Mouse (Mus musculus) right cerebral cortex, postnatal 14 days (tissue): ENCODE data around the gene Dis3l.

Source experiments
- DNase-seq: peaks from one replicate; pipeline ENCODE4 v3.0.0; 2022

Dis3l gene

DNA sequence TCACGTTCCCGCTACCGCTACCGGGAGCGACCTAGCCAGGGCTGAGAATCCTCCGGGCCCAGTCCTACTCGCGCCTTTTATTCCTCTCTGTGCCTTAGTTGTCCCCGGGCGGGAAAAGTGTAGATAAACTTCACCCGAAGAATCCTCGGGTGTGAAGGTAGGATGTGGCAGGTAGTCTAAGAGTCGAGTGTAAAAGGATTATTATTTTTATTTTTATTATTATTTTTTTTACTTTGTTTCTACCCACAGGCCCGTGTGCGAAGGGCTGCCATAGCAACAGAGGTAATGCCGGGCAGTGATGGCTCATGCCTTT lies at the start of gene Dis3l:
TSS of gene Dis3l (minus strand) at position 35 of the 313 bp plus-strand sequence.
- DNase-seq: no peak

DNA sequence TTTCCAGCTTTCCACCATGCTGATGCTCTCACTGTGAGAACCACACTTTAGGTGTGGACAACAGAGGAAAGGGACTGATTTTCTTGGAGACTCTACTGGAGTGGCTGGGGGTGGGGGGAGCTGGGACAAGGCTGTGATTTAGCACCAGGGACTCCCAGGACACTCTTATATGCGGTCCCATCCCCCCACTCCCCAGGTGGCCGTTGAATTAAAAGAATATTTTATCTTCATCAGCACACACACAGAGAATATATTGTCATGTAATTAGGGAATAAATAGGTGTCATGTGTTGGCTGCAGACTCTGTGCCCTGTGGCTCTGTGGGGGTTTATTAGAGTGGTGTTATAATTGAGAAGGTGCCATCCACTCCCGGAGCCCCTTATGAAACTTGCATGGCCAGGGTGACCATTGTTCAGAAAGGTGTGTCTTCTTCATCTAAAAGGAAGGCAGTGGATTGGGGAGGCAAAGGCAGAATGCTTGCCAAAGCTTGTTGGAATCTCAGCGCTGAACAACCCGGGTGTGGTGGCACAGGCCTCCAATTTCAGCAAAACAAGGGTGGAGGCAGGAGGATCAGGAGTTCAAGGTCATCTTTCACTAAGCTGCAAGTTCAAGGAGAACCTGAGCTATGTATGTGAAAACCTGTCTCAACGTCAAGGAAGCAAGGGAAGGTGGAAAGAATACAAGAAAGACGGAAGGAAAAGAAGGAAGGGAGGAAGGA lies 48.6 kb upstream of the Dis3l start:
- no peak for DNase-seq

DNA sequence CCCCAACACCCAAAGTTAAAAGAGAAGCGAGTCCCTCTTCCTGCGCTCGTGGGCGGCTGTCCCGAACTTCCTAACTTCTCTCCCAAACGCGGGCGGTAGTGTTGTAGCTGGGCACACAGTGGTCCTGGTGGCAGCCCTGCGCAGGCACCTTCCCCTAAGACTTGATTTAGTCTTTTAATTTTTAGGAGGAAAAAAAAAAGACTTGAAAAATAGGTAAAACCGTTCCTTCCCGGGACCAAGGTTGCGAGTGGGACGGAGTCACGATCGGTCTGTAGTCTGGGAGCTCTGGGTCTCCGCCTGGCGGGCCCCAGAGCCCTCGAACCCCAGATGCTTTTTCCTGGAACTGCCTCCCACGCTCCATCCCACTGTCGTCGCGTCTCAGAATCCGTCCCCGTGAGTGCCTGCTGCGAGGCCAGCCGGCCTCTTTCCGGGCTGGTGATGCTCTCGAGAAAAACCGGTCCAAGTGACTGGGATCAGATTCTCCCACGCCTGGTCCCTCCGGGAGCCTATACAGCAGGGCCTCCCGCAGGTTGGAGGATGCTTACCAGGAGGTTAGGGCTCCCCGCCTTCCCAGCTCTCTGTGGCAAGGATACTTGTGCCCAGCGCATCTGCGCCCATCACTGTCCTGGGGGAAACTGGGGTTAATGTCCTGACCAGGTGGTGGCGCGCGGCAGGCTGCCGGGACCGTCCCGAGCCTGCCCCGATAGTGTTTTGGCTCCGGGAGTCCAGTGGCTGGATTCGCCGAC lies 45.6 kb upstream of the Dis3l start:
- DNase-seq: no peak

DNA sequence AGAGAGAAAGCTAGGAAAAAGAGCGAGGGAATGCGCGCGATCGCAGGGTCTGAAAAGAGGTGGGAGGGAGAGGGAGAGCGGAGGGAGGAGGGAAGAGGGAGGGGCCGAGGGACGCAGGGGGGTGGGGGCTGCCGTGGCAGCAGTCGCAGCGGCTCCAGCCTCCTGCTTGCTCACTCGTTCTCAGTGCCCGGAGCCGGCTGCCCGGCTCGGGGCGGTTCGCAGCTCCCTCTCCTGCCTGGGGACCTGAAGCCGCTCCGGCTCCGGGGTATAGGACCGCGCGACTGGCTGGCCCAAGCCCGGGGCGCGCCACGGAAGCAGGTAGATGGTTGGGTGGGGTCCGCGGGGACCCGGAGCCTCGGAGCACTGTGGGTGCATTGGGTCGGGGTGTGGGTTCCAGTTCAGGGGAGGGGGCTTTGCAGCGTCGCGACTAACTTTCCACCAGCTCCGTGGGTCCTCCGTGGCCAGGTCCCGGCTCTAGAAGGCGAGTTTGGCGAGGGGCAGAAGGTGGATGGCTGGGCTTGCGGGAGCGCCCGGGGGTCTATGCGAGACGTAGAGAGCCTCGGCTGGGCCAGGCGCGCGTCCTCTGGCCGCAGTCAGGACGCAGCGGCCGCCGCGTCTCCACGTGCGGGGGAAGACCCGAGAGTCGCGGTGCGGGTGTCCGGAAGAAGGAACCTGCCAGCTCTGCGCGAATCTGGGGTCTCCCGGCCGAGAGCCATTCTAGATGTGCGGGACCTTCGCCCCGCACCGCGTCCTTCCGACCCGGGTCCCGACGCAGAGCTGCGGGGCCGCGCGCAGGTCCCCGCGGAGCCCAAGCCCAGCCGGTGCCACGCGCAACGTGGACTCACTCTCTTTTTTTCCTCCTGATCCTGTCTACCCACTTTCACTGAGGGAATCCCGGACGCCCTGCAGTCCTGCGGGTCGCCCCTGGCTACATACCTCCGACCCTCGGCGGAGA lies 44.7 kb upstream of the Dis3l start, which contains the start of gene Megf11:
TSS of gene Megf11 (plus strand) at position 116 of the 955 bp plus-strand sequence.
- peak; percentile 58 for DNase-seq

DNA sequence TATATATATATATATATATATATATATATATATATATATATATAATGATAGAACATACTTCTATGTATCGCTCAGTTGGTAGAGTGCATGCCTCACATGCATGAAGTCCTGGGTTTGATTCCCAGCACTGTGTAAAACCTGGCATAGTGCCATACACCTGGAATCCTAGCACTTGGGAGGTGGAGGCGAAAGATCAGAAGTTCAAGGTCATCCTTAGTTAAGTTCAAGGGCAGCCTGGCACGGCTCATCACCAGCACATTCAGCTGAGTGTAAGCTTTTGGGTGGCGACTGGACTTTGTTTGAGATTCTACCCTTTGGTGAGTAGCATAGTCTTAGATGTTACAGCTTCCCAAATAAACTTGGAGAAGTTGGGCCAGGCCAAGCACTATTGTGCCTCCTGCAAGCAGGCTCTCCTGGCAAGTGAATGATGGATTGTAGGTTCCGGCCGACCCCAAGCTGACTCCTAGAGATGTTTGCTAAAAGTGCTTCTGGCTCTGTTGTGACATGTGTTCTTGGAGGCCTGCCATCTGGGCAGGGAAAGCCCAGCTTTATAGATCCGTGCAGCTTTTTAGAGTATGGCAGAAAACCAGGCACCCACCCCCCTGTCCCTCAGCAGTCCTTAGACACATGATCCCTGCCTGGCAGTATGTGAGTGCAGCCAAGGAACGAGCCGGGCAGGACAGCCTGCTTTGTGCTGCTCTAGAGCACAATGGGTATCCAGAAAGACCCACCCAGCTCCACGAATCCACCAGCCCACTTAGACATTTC lies 42.1 kb upstream of the Dis3l start:
- DNase-seq: no peak

DNA sequence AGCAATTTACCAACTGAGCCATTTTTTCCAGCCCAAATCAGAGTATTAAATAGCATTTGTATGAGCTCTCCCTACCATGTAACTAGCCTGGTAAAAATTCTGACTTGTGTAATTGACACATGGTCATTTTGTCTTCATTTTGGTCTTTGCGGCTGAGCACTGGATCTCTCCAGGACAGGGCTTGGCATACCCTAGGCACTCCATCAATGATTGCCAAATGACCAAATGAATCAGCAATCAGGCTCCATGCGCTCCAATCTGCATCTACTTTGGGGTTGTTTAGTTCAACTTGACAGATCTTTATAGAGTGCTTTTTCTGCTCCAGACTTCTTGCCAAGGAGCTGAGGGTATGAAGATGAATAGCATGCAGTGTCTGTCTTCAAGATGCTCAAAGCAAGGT lies 35.3 kb upstream of the Dis3l start:
- DNase-seq: no peak

DNA sequence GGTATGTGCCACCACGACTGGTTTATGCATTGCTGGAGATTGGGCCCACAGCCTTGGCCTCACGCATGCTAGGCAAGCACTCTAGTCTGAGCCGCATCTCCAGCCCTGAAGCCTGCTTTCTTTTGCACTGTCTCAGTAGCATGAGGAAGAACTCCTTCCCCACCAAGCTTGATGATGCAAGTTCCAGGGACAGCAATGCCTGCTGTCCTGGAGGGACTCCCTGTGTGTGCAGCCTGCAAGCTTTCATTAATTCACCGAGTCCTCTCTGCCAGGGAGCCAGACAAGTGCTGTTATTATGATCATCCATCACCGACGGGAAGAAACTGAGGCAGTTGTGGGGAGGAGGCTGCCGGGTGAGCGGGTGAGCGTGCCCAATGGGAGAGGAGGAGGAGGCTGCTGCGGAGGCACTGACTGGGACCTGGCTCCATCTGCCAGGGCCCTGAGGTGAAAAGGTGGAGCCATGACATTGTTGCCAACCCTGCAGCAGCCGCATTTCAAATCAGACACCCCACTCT lies 30.3 kb upstream of the Dis3l start:
- no peak for DNase-seq

DNA sequence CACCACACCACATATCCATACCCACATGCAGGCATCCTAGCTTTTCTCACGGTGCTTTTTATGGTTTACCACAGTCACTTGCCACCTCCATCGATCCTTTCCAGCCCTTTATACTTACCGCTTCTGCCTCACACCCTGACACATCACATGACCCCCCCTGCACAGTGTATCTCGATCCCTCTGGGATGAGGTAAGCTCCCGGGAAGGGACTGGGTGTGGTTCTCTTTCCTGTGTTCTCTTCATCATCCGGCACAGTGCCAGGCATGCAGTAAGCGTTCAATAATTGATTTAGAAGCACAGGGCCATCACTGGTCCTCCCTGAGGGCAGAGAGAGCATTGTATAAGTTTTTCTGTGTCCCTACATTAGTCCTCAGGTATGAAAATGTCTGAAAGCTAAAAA lies 28.8 kb upstream of the Dis3l start:
- DNase-seq: no peak

DNA sequence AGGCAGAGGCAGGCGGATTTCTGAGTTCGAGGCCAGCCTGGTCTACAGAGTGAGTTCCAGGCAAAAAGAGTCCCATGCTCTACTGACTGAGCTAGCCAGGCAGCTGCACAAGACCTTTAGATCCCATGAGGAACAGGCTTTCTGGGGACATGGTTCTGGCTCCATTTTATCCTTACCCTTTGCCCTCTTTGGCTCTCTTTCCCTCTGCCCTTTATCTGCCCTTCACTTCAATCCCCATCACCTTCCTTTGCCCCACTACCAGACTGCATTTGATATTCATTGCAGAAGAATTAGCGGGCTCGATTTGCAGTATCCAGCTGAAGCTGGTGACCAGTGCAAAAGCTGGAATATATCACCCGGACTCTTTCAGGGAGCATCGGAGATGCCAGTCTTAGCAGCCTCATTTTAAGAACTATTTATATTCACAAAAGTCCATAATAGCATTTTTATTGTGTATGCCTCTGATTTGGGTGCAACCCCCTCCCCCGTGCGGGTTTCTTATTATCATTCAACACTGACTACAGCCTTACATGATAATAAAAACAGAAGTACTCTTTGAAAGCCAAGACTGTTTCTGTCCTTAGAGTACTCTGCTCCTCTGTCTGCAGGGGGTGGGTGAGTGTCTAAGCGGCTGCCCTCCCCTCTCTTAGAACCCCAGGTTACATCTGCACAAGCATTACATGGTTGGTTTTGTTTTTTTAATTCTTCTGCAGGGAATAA lies 20.3 kb upstream of the Dis3l start:
- DNase-seq: no peak

DNA sequence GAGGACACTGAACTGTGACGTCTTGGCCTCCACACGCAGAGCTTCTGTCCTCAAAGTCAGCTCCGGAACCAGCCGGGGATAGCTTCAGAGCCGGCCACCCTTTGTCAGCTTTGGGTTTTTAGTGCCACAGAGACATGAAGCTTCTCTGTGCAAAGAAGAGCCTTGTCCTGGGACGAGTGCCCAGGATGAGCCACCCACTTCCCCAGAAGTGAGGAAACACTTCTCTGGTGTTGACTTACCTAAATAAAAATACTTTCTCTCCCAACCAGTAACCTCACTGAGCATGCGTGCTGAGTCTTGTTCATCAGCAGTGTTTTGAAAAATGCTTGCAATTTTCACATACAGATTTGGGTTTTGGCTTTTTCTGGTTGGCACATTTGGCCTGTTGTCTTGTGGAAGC lies 14.5 kb upstream of the Dis3l start:
- DNase-seq: peak; percentile 49

DNA sequence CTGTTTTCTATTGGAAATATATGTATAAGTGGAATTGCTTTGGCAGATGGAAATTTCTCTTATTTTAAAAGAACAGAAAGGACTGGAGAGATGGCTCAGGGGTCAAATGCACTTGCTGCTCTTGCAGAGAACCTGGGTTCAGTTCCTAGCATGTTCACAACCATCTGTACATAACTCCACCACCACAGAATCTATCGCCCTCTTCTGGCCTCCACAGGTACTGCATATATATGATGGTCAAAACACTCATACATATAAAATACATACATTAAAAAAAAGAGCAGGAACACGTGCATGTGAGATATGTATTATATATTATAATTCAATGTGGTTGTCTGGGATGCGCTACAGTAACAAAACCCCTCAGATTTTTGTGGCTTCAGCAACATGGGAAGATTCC lies 10.1 kb upstream of the Dis3l start:
- DNase-seq: no peak

DNA sequence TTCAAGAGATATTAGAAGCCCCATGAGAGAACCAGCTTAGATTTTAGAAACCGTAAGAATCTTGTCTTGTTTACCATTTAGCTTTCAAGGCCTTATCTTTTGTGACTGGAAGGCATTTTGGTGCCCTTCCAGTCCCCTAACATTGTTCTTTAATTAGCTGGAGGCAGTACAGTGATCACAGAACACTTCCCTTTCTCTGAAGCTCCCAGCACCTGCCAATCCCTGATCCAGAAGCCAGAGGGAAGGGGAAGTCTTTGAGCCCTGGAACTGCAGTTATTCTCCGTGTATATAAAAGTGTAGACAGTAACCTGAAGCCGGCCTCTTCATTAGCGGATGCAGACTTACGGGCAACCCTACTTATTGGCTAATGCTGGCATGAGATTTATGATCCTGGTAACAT lies 8.4 kb upstream of the Dis3l start:
- DNase-seq: no peak

DNA sequence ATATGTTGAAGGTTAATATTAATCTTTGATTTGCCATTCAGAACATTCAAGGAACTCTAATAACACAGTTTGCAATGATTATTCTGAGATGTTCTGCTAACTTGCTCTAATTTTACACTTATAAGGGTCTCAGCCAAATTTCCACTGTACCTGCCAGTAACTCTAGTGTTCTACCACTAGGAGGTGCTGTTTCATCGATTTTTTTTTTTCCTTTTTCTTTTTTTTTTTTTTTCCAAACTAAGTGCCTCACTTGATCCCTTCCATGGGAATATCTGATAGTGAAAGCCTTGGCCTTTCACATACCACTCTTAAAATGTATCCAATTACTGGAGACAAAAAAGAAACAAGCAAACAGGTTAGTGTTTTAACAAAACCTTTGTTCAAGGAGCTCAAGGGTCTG lies 6.3 kb upstream of the Dis3l start:
- no peak for DNase-seq

DNA sequence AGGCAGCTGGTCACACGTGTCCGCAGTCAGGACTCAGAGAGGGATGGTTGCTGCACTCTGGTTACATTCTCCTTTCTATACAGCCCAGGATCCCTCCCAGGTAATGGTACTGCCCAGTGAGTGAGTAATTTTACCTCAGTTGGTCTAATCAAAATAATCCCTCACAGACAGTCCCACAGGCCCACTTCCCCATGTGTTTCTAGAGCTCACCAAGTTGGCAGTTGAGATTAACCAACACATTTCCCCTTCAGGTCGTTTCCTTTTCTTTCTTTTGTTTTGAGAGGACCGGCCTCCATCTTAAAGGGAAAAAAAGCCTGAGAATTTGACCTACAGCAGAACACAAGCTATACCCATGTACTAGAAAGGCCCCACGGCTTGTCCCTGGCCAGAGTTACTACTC lies 4.8 kb upstream of the Dis3l start:
- no peak for DNase-seq

DNA sequence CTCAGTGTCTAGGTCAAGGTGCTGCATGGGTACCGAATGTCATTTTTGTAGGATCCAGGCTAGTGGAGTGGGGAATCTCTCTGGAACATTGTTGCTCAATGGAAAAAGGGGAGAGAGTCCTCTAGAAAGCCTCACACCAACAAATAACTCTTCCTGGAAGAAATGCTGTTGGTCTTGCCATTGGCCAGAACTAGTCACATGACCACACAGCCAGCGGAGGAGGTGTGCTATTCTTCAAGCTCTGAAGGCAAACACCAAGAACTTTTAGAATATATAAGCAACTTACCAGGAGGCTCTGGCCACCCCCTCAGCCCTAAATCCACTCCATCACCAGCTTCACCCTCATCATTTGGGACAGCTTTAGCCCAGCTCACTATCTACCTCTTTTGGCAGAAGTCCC lies 2.6 kb upstream of the Dis3l start:
- DNase-seq: no peak

DNA sequence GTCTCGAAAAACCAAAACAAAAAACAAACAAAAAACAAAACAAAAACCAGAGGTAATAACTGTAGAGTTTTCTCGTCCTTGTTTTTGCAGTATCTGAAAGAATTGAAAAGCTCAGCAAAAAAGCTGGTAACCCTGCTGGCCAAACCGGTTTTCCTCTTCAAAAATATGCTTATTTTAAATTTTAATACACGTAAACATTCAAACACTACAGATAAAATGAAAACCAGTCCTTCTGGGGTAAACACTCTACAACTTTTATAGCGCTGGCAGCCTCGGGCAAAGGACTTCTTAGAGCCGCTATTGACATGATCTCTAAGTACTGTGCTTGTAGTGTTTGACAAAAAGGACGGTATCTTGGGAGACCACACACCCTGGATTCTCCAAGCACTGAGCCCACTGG lies 583 bp upstream of the Dis3l start:
- DNase-seq: no peak

DNA sequence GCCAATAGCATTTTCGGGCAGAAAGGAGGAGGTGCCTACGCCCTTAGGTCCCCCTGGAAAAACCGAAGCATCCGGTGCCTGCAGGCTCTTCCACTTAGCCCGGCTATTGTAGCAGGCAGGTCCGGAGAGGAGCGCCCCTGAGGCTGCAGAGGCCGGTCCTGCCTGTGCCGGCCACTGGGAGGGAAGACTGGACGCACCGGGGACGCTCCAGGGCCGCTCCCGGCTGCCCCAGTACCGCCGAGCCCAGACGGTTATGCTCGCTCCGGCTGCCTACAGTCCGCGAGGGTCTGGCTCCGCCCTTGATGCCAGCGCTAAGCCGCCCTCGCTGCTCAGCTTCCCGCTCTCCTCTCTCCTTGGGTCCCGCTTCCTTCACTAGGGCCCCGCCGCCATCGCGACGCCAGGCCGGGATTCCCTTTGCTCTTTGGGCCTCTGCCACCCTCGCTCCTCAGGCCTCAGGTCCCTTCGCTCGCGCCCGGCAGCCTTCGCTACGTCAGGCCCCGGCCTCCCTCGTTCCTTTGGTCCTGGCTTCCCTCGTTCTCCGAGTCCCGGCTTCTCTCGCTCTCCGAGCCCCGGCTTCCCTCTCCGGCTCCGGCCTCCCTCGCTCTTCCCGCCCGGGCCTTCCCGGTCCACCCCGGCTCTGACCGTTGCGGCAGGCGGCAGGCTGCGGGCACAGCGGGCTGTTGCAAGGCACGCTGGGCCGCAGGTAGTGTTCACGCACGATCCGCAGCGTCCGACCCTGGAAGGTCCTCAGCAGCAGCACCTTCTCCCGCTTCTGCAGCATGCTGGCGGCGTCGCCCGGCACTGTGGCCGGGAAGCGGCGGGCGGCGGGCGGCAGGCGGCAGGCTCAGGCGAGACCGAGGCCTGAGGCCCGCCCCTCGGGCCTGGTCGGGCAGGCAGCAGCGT lies 486 bp downstream of the Dis3l start:
- peak; percentile 69 for DNase-seq

DNA sequence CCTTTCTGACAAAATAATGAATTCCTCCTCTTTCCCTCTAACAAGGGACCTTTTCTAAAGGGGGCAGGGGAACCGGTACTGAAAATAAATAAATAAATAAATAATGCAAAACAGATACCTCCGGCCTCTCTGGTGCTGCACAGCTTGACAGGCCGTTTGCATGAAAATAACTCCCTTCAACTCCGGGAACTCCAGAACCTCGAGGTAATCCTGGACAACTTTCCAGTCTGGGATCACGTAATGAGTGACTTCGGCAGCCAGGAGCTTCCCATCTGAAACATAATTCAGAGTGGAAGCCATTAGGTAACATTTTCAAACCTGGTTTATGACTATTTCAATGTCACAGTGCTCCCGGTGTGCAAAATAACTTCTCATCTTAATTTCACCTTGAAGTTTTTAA lies 1.7 kb downstream of the Dis3l start:
- DNase-seq: no peak

DNA sequence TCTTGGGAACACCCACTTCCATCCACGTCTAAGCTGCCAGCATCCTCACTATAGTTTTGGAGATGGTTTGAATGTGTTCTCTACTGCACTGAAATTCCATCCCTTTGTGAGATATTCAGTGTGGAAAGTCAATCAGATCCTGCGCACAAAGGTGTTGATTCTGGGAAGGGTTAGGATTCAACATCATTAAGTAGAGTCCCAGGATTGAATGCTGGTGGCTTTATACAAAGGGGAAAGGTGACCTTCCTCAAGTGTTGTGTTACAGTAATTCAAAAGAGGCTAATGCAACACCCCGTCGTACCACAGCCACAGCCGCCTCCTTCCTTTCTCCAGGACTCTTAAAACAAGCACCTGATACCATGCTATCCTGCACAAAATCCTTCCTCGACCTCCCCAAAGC lies 5.3 kb downstream of the Dis3l start:
- no peak for DNase-seq

DNA sequence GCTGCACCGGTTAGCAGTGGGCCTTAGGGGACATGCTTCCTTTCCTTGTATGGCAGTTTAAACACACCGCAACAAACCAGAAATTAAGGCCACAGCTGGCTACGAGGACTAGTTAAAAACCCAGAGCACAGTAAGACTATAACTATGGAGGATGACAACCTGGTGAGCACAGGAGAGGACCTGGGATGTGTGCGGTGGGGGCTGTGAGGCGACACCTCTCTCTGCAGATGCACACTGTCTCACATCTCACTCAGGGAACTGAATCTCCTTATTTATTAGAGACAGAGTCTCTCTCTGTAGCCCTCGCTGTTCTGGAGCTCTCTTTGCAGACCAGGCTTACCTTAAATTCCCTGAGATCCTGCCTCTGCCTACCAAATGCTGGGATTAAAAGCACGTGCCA lies 17.1 kb downstream of the Dis3l start:
- no peak for DNase-seq

DNA sequence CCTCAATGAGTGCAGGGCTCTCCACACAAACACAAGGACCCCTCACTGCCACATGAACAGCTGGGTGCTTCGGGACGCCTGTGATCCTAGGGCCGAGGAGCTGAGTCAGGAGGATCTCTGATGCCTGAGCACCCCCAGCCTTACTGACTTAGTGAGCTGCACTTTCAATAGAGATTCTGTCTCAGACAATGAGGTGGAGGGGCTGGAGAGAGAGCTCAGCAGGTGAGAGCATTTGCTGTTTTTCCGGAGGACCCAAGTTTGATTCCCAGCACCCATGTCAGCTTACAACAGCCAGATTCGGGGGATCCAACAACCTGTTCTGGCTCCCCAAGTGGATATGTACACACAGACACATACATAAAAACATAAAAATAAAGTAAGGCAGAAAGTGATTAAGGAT lies 24.1 kb downstream of the Dis3l start:
- no peak for DNase-seq
